Mouse (Mus musculus) E14TG2a.4 (cell line): ENCODE data around the gene Akap12.

ENCODE experiments used
- CTCF ChIP-seq: conservative IDR thresholded peaks from 2 replicates; pipeline ENCODE4 v1.5.1; 2014; ENCODE audit warnings: low read length
- NANOG ChIP-seq: IDR thresholded peaks from 2 replicates; pipeline ENCODE4 v1.6.1; 2014; ENCODE audit warnings: borderline replicate concordance, low read length, mixed read lengths
- POU5F1 ChIP-seq: IDR thresholded peaks from 2 replicates; pipeline ENCODE4 v1.6.1; 2014; ENCODE audit warnings: low read length, borderline replicate concordance

- no peak for TF ChIP-seq CTCF
- no peak for TF ChIP-seq POU5F1
- TF ChIP-seq NANOG, result no peak
Observed at GRCm38 (mm10) chr10:4230563-4231359, 35.4 kb upstream of the Akap12 start.
